Mouse (Mus musculus): ENCODE measurements around the gene Mdm2.

- TF ChIP-seq CTCF (IDR thresholded peaks at IDR 0.05; ENCODE audit: low read depth, low read length) (no peak), POLR2A (IDR thresholded peaks at IDR 0.05; ENCODE audit: extremely low read depth, insufficient read depth, low read length) (no peak)
These were observed 3.3 kb downstream of the Mdm2 start for GRCm38 (mm10) chr10:117707114-117707838.
